Mouse (Mus musculus) kidney, adult 2 months (tissue): ENCODE results near the gene Thrap3.

ENCODE experiments used
- CTCF ChIP-seq: fragments of 200-500 bp; conservative IDR thresholded peaks from 2 replicates; pipeline ENCODE4 v1.5.1; 2011; ENCODE audit warnings: low read depth, mild to moderate bottlenecking, control low read depth, low read length, moderate library complexity, mixed read lengths; ENCODE audit not compliant: insufficient read depth, insufficient read length
- POLR2A ChIP-seq: fragments of 200-500 bp; IDR thresholded peaks from one replicate; pipeline ENCODE4 v1.6.1; 2011; ENCODE audit warnings: low read depth, low read length, control low read depth

DNA sequence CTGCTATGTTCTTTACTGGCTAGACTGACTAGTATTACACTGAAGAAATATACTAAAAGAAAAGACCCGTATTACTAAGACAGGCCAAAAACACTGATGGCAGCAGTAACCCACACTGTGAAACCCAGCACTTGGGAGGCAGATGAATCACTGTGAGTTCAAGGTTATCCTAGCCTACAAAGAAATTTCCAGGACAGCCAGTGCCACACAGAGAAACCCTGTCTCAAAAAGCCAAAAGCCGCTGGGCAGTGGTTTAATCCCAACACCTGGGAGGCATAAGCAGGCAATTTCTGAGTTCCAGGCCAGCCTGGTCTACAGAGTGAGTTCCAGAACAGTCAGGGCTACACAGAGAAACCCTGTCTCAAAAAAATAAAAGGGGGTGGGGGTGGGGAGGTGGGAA is 11.9 kb downstream of the Thrap3 start:
- TF ChIP-seq CTCF (no peak), POLR2A (no peak)
